Mouse (Mus musculus) ES-E14 (cell line): ENCODE data around the gene Ubac1. TPM values are rescaled to one million over a fixed set of nuclear protein-coding genes. Genes with fewer than 3 reads are reported as not detected.
A peak's percentile ranks its signal among the peaks of the same experiment; 100 is the strongest.

Source experiments
- DNase-seq: peaks from one replicate; pipeline ENCODE4 v3.0.0-alpha.2; 2013; ENCODE audit warnings: low read depth, low spot score
- H3K27ac ChIP-seq: 2 replicates; pipeline ENCODE4 v1.5.1; 2012; ENCODE audit warnings: low read depth, mild to moderate bottlenecking, low read length, moderate library complexity, mixed read lengths; ENCODE audit not compliant: poor library complexity, insufficient read depth, severe bottlenecking
- H3K36me3 ChIP-seq: 2 replicates; pipeline ENCODE4 v1.6.1; 2012; ENCODE audit warnings: mild to moderate bottlenecking, low read length, moderate library complexity, mixed read lengths; ENCODE audit not compliant: control insufficient read depth, poor library complexity, insufficient read depth, severe bottlenecking
- H3K4me1 ChIP-seq, 2 experiments: fragments of 150-350 bp in 1 of 2; sonication (generic) in 1 of 2; 2 replicates each; pipeline ENCODE4 v1.6.1; 2012; ENCODE audit warnings: low read length in 2 of 2, mild to moderate bottlenecking in 1 of 2, mixed read lengths in 1 of 2; ENCODE audit not compliant: control insufficient read depth in 2 of 2, insufficient read depth in 2 of 2, poor library complexity in 1 of 2
- H3K4me3 ChIP-seq, 2 experiments: fragments of 150-350 bp in 1 of 2; sonication (generic) in 1 of 2; 2 replicates each; pipeline ENCODE4 v1.5.1; 2012; ENCODE audit warnings: low read length in 2 of 2, low read depth in 1 of 2, mild to moderate bottlenecking in 1 of 2, mixed read lengths in 1 of 2; ENCODE audit not compliant: insufficient read depth in 1 of 2, poor library complexity in 1 of 2, severe bottlenecking in 1 of 2
- H3K9ac ChIP-seq: 2 replicates; pipeline ENCODE4 v1.6.1; 2012; ENCODE audit warnings: low read depth, mild to moderate bottlenecking, low read length, mixed read lengths; ENCODE audit not compliant: poor library complexity, insufficient read depth, severe bottlenecking
- H3K9me3 ChIP-seq: fragments of 150-350 bp; sonication (generic); 2 replicates; pipeline ENCODE4 v1.6.1; 2012; ENCODE audit warnings: low read depth, mild to moderate bottlenecking, low read length; ENCODE audit not compliant: control insufficient read depth, insufficient read depth
- CHD2 ChIP-seq: IDR thresholded peaks from 2 replicates; pipeline ENCODE4 v1.6.1; 2014; ENCODE audit warnings: mild to moderate bottlenecking, low read depth, low read length, inconsistent platforms
- HCFC1 ChIP-seq: IDR thresholded peaks from 2 replicates; pipeline ENCODE4 v1.6.1; 2012; ENCODE audit warnings: low read length, inconsistent platforms, borderline replicate concordance; ENCODE audit not compliant: insufficient read depth
- MAFK ChIP-seq: IDR thresholded peaks from 2 replicates; pipeline ENCODE4 v1.6.1; 2014; ENCODE audit warnings: mild to moderate bottlenecking, low read depth, low read length, inconsistent platforms; ENCODE audit not compliant: insufficient read depth
- ZC3H11A ChIP-seq: IDR thresholded peaks from 2 replicates; pipeline ENCODE4 v1.6.1; 2012; ENCODE audit warnings: low read depth, mild to moderate bottlenecking, inconsistent platforms, low read length, borderline replicate concordance
- ZNF384 ChIP-seq: IDR thresholded peaks from 2 replicates; pipeline ENCODE4 v1.6.1; 2012; ENCODE audit warnings: low read depth, low read length, inconsistent platforms
- in situ Hi-C, 2 experiments: fragments of 600-800 bp; cut with MboI; formaldehyde crosslinking; loops; one replicate each; pipeline ENCODE4 v1.15.1; 2025; ENCODE audit warnings: low sequenced_read_pairs in 2 of 2, inconsistent platforms in 1 of 2; ENCODE audit not compliant: unreplicated experiment in 2 of 2
- total RNA-seq: library from RNA; depleted of rRNA; stranded (reverse); fragments of 300-350 nt; gene quantifications from 2 replicates; pipeline ENCODE4 v1.2.3, GENCODE M21; 2012

Ubac1 gene
- total RNA-seq, 1 experiment, result 88.4 TPM

DNA sequence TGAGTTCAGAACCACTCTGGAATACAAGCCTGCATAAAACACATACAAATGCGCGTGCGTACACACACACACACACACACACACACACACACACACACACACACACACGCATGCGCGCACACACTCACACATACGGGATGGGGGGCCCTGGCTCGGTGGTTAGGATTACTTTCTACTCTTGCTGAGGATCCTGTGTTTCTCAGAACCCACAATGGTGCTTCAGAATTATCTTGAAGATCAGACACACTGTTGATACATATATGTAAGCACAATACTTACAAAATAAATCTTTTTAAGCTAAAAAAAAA, 665 bp upstream of the Ubac1 start:
- peaks cover 2% of the 10 kb centered on the region in 2 experiments; a peak in 1 of 4 replicates for H3K4me1 ChIP-seq
- no peak for DNase-seq
- TF ChIP-seq ZC3H11A (no peak), MAFK (no peak), HCFC1 (no peak), ZNF384 (no peak), CHD2 (no peak)
- H3K9me3 ChIP-seq, result no peaks in the 10 kb centered on the region
- peak overlapping the region; percentile 30; the same call in 1 of the 2 replicates for H3K9ac ChIP-seq
- H3K36me3 ChIP-seq, result no peaks in the 10 kb centered on the region
- 0 out of 2 replicates have a peak overlapping the region, but pooled peaks have one; percentile 8 for H3K27ac ChIP-seq
- H3K4me3 ChIP-seq, result peak overlapping the region; percentile 71 to 75; a peak in 3 of 4 replicates
- in situ Hi-C loops, result loop anchor here in 1 of 2 experiments (10.0 kb wide), 1 partner anchor 123 kb away; no protein-coding TSS in a partner anchor

DNA sequence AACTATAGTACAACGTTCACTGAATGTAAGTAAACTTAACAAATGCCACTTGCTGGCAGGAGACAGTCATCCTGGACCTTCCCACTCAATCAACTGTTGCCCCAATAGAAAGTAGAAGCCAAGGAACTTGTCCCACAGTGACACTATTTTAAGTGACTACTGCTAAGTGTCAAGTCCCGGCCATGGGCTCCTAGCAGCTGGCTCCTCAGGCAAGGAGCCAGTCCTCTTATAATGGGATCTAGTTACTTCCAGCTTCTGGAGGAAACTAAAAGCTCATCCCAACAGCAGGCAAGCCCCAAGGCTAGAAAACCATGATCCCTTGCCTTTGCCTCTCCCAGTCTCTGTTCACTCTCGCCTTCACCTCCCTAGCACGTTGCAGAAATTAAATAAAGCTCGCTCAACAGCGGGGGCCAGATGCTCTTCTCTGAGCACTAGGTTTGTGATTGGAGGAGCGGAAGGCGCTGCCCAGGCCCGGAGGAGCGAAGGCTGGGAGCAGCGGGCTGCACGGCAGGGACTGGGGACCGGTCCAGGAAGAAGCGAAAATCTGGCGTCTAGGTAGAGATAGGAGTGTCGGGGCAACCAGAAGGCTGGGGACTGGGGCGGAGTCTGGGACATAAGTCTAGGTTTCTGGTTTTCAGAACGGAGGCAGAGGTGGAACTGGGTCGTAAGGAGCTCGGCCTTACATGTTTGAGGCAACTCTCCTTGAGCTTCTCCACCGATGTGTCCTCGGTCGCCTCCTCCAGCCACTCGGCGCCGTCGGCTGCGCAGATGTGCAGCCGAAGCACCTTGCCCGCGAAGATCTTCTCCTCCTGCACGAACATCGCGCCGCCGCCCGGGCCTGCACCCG, 610 bp downstream of the Ubac1 start:
- H3K27ac ChIP-seq, result peak overlapping the region; percentile 22; the same call in 1 of the 2 replicates
- H3K36me3 ChIP-seq, result no peaks in the 10 kb centered on the region
- H3K4me1 ChIP-seq, result peaks cover 2% of the 10 kb centered on the region in 2 experiments; a peak in 1 of 4 replicates
- in situ Hi-C loops, result loop anchor here in 1 of 2 experiments (10.0 kb wide), 1 partner anchor 124 kb away; no protein-coding TSS in a partner anchor
- peak overlapping the region; percentile 75 to 81 for H3K4me3 ChIP-seq
- DNase-seq, result no peak
- no peaks in the 10 kb centered on the region for H3K9me3 ChIP-seq
- H3K9ac ChIP-seq, result peak overlapping the region; percentile 72
- TF ChIP-seq MAFK (no peak), HCFC1 (no peak), CHD2 (no peak), ZNF384 (no peak), ZC3H11A (no peak)

DNA sequence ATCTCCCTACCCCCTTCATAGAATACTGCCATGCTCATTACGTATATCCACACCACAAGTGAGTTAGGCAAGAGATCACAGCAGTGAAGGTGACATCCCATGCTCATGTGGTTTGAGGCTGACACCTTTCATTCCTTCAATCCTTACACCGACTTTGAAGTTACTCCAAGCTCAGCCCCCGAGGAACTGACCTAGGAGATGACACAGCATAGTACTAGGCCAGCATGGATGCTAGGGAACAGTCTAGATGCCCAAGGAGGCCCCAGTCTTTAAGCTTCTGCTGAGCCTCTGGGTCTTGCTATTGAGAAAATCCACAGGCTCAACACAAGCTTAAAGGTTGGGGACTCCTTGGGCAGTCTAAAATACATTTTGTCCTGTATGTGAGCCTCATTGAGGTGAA, 1.6 kb downstream of the Ubac1 start:
- H3K36me3 ChIP-seq, result peaks cover 4% of the 10 kb centered on the region; the same call in 1 of the 2 replicates
- no peak overlapping the region for H3K4me3 ChIP-seq
- peaks cover 2% of the 10 kb centered on the region in 2 experiments; a peak in 1 of 4 replicates for H3K4me1 ChIP-seq
- H3K9ac ChIP-seq, result no peak overlapping the region
- in situ Hi-C loops, result loop anchor here in 1 of 2 experiments (10.0 kb wide), 1 partner anchor 125 kb away; no protein-coding TSS in a partner anchor
- no peak for DNase-seq
- TF ChIP-seq MAFK (no peak), ZC3H11A (no peak), ZNF384 (no peak), HCFC1 (no peak), CHD2 (no peak)
- H3K9me3 ChIP-seq, result no peaks in the 10 kb centered on the region
- H3K27ac ChIP-seq, result no peak overlapping the region

DNA sequence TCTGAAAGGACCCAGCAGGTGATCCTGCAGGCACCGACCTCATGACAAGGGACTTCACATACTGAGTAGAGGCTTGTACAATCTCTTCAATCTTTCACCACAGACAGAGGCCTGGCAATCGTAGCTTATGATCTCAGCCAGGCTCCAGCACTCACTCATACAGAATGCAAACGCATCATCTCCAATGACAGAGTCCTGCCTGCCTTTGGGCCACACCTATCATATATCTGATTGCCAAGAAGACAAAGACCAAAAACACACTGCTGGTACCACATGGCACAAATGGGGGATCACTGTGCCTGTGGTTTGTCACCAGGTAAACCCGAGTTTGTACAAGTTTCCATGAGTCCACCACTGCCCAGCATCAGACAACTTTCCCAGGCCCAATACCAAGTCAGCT, 4.2 kb downstream of the Ubac1 start:
- Histone ChIP-seq H3K9me3 (no peaks in the 10 kb centered on the region), H3K4me1 (0 out of 4 replicates have a peak, but pooled peaks cover 2% of the 10 kb centered on the region in 2 experiments), H3K9ac (no peak overlapping the region), H3K4me3 (no peak overlapping the region), H3K27ac (no peak overlapping the region), H3K36me3 (peaks cover 11% of the 10 kb centered on the region)
- TF ChIP-seq ZNF384 (no peak), MAFK (no peak), CHD2 (no peak), HCFC1 (no peak)
- DNase-seq, result no peak
- in situ Hi-C loops, result no loop called here
